Mouse (Mus musculus) heart, postnatal 10 days (tissue): ENCODE data around the gene Gm6899. TPM values are rescaled to one million over a fixed set of nuclear protein-coding genes. Genes with fewer than 3 reads are reported as not detected.
A peak's percentile ranks its signal among the peaks of the same experiment; 100 is the strongest.

Source experiments
- DNase-seq, 2 experiments: peaks; one replicate each; pipeline ENCODE4 v3.0.0; 2021
- intact Hi-C: fragments of 180-260 bp; cut with DNase I; formaldehyde crosslinking; loops from one replicate; pipeline ENCODE4 v1.15.1; 2025
- total RNA-seq, 2 experiments: library from RNA; stranded (reverse); gene quantifications; 2 replicates each; pipeline ENCODE4 v1.2.3; 2021

Gene Gm6899
- not detected for total RNA-seq

DNA sequence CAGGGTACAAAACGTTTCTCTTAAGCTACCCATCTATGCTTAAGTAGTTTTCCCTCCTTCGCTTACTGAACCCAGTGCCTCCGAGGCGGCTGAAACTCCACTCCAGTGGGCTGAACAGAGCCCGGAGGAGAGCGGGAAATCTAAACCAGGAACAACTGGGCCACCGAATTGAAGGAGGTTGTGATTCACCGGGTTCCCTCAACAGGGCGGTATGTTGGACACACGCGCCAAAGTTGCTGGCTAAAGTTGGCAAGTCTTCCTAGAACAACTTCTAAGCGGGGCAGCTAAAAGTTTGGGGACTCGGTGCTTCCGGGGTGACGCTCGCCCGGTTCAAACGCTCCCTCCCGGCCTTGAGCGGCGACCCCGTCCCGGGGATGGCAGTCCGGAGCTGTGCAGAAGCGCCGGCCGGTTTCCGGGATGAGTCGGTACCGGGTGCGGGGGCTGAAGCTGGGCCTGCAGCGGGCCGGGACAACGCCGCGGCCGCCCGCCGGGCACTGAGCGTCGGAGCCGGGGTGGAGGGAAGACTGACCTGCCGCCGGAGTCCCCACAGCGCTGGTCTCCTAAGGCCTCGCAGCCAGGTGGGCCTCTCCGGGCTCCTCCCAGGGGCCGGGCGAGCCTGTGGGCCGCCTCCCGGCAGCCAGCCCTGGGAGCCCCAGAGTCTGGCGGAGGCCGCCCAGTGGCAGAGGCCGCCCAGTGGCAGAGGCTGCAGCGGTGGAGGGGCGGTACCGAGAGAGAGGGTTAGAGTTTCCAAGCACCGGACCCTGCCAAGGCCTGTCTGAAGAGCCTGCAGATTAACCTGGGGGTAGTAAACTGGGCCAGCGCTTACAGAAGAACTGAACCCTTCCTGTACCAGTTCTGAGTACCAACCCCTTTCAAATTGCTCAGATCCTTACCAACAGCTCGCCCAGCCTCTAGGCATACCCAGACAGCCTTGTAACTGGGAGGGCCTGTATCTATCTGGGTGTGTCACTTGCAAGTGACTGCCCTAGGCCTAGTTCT lies at the start of gene Gm6899, which contains the start of gene Vrk2:
Gm6899 (plus strand) TSS at position 181 of the 999 bp plus-strand sequence.
Vrk2 (minus strand) TSS at position 939 of the 999 bp plus-strand sequence.
- peak; percentile 85 to 87 for DNase-seq
- intact Hi-C loops, result loop anchor here (5.0 to 10.0 kb wide), 2 partner anchors 206 to 379 kb away; partner anchors contain the start of genes 5730522E02Rik and Fancl

DNA sequence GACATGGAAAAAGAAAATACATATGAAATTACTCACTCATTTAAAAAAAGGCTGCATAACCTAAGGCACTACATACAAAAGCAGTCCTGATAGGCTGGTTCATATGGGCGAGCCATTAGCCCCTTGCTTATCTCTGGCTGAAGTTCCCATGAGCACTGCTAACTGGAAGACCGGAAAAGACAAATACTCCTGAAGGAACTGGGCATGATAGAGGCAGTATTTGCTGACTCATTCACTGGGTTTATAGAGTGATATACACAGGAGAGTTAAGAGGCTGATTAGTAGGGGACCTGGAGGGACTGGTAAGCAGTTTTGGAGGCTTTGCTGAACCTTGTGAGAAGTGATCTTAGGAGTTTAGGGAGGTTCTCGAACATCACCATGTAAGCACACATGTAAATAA lies 41.5 kb upstream of the Gm6899 start:
- intact Hi-C loops, result no loop called here
- DNase-seq, result no peak

DNA sequence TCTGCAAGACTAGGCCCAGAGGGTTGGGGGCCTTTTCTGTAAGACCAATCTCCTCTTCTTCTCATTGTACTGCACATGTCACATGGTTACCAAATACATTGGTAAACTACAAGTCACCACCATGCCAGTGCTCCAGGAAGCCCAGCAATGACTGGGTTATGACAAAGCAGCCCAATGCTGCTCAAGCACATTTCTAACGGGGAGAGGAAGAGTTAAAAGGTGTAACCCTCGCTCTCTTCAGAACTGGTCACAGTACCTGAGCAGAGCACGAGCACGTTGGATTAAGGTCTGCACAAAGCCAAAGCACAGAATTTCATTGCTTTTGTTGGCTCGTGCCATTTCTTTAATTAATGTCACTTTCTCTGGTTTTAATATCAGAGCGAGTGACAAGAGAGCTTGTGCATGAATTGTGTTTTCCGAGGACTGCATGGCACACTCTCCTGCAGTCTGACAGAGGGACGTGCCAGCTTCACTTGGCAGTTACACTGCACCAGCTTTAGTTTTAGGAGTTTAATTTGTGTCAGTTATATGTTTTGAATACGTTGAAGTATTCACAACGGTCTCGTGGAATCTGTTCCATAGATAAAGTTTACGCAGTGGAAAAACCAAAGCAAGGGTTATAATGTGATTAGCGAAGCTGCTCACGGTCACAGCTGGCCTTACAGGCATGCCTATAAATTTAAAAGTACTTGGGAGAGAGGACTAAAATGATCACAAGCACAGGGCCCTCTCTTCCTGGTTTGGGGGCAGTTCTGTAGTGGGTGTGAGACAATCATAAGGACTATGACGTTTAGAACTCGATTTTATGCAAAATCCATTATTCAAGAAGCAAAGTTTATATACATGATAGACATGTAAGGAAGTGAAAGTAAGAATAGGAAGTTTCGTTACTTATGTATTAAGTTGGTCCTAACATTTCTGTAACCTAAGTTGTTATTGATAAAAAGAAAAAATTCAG lies 7.4 kb upstream of the Gm6899 start:
- intact Hi-C loops, result no loop called here
- DNase-seq, result no peak

DNA sequence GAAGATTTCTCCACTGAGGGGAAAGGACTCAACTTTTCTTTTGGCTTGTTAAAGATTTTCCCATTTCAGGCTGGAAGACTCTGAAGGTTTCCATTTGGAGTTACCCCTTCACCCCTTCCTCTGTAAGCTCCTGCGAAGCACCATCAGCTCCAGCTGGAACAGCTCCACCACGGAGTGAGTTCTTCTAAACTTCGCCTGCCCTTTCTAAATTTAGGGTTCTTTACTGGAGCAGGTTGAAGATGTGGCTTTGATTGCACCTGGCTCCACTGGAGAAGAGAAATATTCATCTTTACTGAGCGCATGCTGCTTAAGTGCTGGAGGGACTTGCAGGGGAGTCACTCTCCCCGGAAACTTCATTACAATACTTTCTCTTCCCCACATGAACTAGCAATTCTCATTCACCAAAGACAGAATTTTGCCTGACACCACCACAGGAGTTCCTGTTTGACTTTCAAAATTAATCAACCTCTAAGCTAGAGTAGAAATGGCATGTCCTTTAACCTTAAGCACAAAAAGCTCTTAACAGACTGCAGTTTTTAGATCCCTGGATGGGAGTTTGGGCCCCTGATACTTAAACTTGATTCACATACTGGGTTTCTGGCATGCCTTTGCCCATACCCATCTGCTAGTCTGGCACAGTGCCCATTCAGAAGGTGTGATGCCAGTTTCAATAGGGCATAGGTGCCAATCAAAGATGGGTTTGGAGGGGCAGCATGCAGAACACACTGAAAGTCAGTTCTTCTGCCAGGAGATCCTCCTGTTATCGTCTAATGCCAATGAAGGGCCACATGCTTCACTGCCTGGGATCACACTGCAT lies 6.5 kb upstream of the Gm6899 start:
- no peak for DNase-seq
- intact Hi-C loops, result no loop called here

DNA sequence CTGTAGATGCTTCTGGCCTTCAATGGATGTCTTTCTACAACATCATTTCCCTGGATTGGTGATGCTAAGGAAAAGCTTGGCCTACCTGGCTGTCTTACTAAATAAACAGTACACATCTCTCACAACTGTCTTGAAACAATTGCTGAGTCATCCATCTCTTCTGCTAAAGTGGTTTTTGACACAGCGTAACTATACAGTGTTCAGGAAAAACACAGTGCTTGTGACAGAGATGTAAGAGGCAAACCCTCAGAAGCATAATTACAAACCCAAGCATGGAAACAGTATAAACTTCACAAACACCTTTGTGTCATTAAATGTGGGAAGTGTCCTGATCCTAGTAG lies 5.9 kb upstream of the Gm6899 start:
- intact Hi-C loops, result no loop called here
- DNase-seq, result no peak

DNA sequence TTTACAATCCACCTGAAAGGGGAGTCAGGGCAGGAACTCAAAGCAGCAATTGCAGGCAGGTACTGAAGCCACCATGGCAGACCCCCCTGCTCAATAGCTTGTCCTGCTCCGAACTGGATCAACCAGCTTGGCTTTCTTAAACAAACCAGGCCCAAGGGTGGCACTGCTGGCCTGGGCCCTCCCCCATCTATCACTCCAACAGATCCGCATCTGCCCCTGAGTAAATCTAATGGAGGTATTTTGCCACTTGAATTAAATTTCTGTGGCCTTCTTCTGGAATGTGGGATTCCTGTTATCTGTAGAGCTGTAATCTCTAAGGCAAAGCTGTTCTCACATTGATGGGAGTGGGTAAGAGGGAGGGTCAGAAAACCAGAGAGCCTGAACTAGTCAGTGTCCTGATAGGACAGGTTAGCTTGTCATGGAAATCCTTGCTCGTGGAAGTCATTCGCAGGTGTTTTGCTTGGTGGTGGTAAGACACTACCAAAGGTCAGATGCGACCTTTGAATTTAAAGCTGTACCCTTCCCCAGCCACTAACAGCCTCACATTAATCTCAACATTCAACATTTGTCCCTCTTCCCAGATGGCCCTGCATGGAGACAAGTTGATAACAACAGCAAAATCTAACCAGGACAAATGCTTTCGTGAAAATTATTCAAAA lies 517 bp upstream of the Gm6899 start:
- intact Hi-C loops, result loop anchor here (5.0 to 10.0 kb wide), 2 partner anchors 205 to 378 kb away; partner anchors contain the start of genes 5730522E02Rik and Fancl
- DNase-seq, result peak in 1 of 2 experiments; percentile 4

DNA sequence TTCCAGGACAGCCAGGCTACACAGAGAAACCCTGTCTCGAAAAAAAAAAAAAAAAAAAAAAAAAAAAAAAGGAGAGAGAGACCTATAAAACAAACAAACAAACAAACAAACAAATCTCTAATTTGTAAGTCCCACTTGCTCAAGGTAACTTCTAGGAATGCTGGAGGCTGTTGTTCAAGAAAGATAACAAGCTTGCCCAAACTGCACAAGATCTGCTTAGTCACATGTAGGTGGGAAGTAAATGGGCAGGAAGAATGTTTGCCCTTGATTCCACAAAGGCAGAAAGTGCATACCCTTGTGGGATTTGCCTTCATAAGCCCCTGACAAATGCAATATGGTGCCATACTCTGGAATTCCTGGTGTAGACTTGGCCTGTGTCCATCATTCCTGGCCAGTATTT lies 1.4 kb downstream of the Gm6899 start:
- intact Hi-C loops, result loop anchor here (5.0 to 10.0 kb wide), 2 partner anchors 207 to 380 kb away; partner anchors contain the start of genes 5730522E02Rik and Fancl
- no peak for DNase-seq

DNA sequence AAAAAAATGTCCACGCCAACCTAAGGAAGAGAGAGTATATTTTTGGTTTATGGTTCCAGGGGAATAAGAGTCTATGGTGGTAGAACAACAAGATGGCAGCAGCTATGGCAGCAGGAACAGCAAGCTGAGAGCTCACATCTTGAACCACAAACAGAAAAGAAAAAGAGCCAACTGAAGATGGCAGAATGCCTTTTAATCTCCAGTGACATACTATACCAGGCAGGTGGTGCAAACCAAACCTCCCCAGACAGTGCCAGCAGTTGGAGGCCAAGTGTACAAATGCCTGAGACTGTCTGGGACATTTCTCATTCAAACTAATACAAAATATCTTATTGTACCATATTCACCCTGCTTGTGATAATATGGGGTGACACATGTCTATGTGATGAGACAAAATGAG lies 3.1 kb downstream of the Gm6899 start:
- no peak for DNase-seq
- intact Hi-C loops, result loop anchor here (10.0 kb wide), 1 partner anchor 381 kb away; the partner anchor contains the start of gene 5730522E02Rik

DNA sequence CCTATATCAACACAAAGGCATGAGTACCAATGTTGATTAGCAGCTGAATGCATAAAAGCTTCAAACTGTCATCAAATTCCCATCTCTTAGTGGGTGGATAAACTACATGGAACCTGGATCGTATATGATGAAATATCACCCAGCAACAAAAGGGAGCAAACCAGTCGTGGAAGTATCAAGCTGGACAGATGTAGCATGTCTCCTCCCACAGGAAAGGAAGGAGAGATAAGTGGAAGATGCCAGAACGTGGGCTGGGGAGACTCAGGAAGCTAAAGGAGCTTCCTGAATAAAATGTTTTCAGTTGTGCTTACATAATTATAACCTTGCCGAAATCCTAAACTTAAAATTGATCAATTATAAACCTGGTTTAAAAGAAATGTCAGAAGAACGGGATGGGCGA lies 4.1 kb downstream of the Gm6899 start:
- intact Hi-C loops, result loop anchor here (10.0 kb wide), 1 partner anchor 382 kb away; the partner anchor contains the start of gene 5730522E02Rik
- DNase-seq, result no peak

DNA sequence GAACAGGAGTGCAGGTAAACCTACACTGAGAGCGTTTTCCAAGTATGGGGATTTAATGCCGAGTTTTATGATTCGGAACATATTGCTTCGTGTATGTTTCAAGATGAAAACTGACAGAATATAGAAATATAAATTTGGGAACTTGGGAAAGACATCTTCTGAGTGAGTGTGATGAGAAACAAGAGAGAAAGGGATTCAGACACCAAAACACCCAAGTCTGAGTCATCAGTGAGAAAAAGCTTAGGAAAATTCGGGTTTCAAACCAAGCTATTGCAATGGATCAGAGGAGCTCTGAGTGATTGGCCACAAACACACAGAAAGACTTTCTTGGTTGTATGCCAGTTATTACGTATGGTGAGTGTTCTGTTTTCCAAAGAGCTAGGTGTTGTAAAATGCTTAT lies 4.7 kb downstream of the Gm6899 start:
- intact Hi-C loops, result loop anchor here (10.0 kb wide), 1 partner anchor 383 kb away; the partner anchor contains the start of gene 5730522E02Rik
- no peak for DNase-seq

DNA sequence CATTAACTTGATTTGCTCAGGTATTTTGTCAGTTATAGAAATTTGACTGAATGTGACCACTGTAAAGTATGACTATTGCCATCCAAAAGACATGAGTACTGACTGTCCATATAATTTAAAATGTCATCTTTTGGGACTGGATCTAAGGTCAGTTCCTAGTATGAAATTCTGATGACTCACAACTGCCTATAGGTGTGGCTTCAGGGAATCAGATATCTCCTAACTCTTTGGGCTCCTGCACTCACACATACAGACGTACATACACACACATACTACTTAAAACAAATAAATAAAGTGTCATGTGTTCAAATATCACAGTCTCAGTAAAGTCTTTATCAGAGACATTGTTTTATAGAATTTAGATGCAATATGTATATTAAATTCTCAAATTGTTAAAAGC lies 5.8 kb downstream of the Gm6899 start:
- intact Hi-C loops, result loop anchor here (10.0 kb wide), 1 partner anchor 384 kb away; the partner anchor contains the start of gene 5730522E02Rik

DNA sequence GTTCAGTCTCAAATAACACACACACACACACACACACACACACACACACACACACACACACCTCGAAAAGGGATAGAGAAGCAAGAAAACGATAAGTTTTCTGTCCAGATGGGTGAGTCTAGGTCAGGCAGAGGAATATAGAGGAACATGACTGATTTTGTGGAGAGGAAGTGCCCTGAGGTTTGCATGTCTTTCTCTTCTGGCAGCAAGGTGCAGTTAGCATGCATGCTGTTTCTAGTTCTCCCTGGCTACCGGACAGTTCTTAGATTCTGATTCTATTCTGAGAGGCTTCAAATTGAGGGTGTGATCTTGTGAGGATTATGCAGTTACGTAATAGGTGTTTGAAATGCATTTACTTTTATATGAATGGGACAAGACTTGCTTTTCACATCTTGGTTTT lies 7.7 kb downstream of the Gm6899 start:
- intact Hi-C loops, result no loop called here
- no peak for DNase-seq

More for the DNA sequence above, 5.8 kb downstream of the Gm6899 start:
- DNase-seq, result no peak

DNA sequence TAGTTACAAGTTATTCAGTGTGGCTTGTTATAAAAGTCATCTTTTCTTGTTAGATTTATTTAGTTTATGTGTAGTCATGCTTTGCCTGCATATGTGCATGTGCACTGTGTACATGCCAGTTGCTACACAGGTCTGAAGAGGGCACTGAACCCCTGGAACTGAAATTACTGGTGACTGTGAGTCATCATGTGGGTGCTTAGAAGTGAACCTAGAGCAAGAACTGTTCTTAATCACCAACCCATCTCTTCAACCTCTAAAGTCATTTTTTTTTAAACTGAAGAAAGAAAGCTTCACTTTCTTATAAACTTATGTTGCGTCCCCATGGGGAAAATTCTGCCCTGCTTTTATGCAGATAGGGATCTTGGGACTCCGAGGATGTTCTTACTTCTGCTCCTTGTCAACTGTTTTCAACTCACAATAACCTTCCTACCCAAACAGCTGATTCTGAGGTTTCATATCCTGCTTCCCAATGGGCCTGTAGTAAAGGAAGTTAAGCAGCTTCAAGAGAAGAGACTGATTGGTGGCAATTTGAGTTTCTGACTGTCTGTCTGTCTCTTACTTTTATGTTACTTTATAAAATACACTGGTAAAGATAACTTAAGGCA lies 8.6 kb downstream of the Gm6899 start:
- no peak for DNase-seq
- intact Hi-C loops, result no loop called here

DNA sequence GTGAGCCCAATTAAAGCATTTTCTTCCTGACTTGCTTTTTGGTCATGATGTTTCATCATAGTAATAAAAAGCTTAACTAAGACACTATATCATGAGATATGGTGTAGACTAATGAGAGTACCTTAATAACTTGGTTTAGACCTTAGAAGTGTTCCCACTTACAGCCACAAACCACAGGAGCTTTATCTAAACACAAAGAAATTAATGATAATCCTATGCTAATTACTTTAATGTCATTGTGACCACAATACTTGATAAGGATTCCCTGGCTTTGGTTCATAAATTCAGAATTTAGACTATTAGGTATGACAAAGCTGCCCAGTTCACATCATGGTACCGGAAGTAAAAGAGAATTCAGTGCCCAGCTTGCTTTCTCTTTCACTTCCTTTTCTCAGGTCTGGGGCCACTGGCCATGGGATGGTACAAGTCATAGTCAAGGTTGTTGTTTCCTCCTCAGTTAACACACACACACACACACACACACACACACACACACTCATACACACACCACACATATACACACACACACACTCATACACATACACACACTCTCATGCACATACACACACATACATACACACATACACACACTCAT lies 11.1 kb downstream of the Gm6899 start:
- intact Hi-C loops, result no loop called here
- DNase-seq, result no peak

DNA sequence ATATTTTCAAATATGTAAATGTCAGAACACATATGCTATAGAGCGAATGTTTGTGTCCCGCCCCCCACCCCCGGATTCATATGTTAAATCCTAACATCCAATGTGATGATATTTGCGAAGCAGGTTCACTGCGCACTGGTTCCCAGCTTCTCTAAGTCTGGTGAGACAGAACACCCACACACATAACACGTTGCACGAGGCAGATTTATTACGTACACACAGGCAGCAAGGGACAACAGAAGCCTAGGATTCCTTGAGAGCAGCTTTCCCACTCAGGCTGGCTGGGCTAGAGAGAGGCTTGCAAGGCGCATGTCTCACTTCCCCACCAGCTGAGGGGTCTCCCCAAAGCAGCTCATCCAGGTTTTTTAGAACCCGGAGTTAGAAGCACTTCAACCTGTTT lies 15.8 kb downstream of the Gm6899 start:
- intact Hi-C loops, result no loop called here
- no peak for DNase-seq

DNA sequence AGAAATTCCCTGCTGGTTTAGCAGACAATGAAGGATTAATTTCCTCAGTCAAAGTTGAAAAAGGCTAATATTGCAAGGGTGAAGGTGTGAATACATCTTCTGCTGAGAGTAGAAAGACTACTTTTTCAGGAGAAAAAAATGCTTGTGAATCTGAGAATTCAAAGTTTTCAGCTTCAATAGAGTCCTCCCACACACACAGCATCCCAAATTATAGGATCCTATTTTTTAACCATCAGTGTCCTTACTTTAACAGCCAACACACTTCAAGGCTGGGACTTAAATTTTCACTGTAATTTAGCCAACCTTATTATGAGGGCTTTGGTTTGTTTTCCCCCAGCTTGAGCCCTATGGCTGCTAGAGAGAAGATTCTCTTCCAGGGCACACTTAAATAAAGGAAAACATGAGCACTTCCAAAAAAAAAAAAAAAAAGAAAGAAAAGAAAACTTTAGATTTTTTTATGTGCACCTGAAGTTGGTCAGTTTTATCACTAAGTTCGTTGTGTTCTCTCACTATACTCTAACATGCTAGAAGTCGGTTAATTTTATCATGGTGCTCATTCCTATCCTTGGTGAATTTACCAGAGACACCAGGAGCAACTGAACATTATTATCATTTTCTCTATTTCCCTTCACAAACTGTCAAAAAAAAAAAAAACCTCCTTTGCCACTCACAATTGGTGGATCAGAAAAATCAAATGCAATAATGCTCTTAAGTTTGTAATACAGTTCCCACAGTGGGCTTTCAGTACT lies 25.6 kb downstream of the Gm6899 start:
- intact Hi-C loops, result no loop called here
- no peak for DNase-seq

DNA sequence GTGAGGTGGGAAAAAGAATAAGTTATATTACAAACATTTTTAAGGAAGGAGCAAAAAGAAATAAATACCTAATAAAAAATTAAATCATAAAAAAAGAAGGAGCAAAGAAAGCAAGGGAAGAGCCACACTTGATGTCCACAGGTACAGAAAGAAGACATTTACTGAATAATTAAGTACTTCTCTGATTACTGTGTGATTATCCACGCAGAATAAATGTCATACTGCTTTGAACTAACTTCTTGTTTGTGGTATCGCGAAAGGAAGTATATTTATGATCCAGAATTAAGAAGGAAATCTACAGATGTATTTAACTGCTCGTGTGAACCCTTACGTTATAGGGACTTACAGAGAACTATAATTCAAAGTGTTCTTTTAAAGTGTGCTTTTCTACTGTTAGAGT lies 29.7 kb downstream of the Gm6899 start:
- intact Hi-C loops, result no loop called here
- DNase-seq, result no peak

DNA sequence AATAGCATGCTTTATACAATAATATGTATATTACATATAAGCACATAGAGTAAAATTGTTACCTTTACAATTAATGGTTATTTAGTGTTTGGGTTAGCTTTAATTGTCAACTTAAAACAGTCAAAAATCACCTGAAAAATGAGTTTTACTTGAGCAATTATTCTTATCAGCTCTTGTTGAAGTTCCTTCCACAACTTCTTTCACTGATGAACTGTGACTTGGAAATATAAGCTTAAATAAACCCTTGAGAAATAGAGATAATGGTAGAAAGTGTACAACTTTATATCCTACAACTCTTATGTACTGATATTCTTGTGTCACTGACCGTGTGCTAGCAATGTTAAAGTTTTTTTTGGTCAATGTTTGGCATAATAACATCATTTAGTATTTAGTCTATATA lies 43.2 kb downstream of the Gm6899 start:
- intact Hi-C loops, result no loop called here
- no peak for DNase-seq
